Mouse (Mus musculus): ENCODE results near the gene Lrrc27. TPM values are rescaled to one million over a fixed set of nuclear protein-coding genes. Genes with fewer than 3 reads are reported as not detected.

The Lrrc27 gene
- 5.4 TPM for polyA plus RNA-seq (2012; fragmentation: generic; extraction: Trizol)
- long read RNA-seq, experiment 1, partial matches to known transcripts = 3 of 8 reads
- long read RNA-seq, experiment 1, other reads (novel, unspliced or antisense) = 5 of 8 reads
- long read RNA-seq, experiment 2, partial matches to known transcripts = 6 of 10 reads
- long read RNA-seq, experiment 2, other reads (novel, unspliced or antisense) = 3 of 10 reads

DNA sequence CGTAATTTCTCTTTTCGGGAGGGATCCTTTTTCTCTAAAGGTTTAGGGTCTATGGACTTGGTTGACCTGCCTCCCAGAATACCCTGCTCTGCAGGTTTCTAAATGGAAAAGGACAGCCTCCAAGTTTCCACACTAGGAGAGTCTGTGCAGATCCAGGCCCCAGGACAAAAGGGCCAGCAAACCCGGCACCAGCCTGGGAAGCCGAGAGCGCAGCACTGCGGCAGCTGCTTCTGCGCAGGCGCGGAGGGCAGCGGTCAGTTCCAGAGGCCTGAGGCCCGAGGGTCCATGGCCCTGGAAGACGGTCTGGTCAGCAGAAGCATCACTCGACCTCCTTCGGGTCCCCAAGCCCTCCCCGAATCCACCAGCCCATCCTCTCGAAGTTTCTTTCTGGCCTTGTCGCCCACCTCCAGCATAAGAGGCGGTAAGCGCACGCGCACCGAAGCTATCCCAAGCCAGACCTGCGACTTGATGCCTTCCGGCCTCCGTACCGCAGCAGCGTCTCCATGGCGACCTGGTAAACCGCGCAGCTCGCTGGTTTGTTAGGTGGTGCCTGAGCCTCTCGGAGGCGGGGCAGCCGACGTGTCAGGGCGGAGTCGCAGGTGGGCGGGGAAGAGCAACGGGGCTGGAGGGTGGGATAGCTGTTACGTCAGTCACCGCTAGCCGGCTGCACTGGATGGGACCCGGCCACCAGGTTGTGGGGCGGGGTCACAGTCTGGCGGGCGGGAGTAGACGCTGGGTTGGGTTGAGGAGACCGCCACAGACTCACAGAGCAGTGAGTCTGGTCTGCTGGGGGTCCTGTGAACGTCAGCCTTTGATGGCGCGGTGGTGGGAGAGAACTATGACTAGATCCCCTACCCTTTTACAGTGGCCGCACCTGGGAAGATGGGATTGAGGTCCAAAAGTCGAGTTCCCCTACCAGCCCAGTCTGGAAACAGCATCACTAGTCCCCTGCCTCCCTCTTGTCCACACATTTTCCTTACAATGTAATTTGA lies at the start of gene Lrrc27, which contains the start of gene Stk32c:
Lrrc27 (plus strand) TSS at position 235 of the 992 bp plus-strand sequence.
Stk32c (minus strand) TSS at position 554 of the 992 bp plus-strand sequence.
- Histone ChIP-seq H3K4me3 (ENCODE audit: insufficient read depth, poor library complexity, severe bottlenecking) (peak within 1 kb of the TSS; percentile 36), H3K79me3 (ENCODE audit: low read depth) (no peaks in the 10 kb centered on the region), H3K36me3 (ENCODE audit: control insufficient read depth, insufficient read depth) (no peaks in the 10 kb centered on the region), H3K27me3 (ENCODE audit: control insufficient read depth, insufficient read depth, insufficient read length) (no peaks in the 10 kb centered on the region), H3ac (ENCODE audit: control insufficient read depth, insufficient read length, low read depth) (peak within 1 kb of the TSS; percentile 76), H3K79me2 (ENCODE audit: control insufficient read depth, insufficient read depth) (no peaks in the 10 kb centered on the region)
- no peak for TF ChIP-seq MYOG (IDR thresholded peaks at IDR 0.05; ENCODE audit: control insufficient read depth, extremely low read depth, insufficient read length)
- peak; percentile 46 for TF ChIP-seq MAX (IDR thresholded peaks at IDR 0.05)

- Histone ChIP-seq H3K4me3 (ENCODE audit: insufficient read depth, poor library complexity, severe bottlenecking) (no peak overlapping the region), H3K27me3 (ENCODE audit: control insufficient read depth, insufficient read depth, insufficient read length) (no peaks in the 10 kb centered on the region), H3K36me3 (ENCODE audit: control insufficient read depth, insufficient read depth) (no peaks in the 10 kb centered on the region), H3ac (ENCODE audit: control insufficient read depth, insufficient read length, low read depth) (no peak overlapping the region), H3K79me2 (ENCODE audit: control insufficient read depth, insufficient read depth) (no peaks in the 10 kb centered on the region), H3K79me3 (ENCODE audit: low read depth) (no peaks in the 10 kb centered on the region)
- no peak for TF ChIP-seq MAX (IDR thresholded peaks at IDR 0.05)
- TF ChIP-seq MYOG (IDR thresholded peaks at IDR 0.05; ENCODE audit: control insufficient read depth, extremely low read depth, insufficient read length) = no peak
- TF ChIP-seq CTCF (IDR thresholded peaks at IDR 0.05; ENCODE audit: control insufficient read depth, insufficient read depth, insufficient read length) = no peak
- no peak for TF ChIP-seq FOSL1 (IDR thresholded peaks at IDR 0.05; ENCODE audit: insufficient read depth, low read length, poor library complexity, severe bottlenecking)
- no peak for TF ChIP-seq USF1 (IDR thresholded peaks at IDR 0.05; ENCODE audit: low read depth)
- TF ChIP-seq MYOD1 (IDR thresholded peaks at IDR 0.05; ENCODE audit: control insufficient read depth, insufficient read length, low read depth) = no peak
- TF ChIP-seq CEBPB (IDR thresholded peaks at IDR 0.05; ENCODE audit: low read depth) = no peak
Measured at GRCm38 (mm10) chr7:139164410-139164809, 48.4 kb upstream of the Lrrc27 start.

DNA sequence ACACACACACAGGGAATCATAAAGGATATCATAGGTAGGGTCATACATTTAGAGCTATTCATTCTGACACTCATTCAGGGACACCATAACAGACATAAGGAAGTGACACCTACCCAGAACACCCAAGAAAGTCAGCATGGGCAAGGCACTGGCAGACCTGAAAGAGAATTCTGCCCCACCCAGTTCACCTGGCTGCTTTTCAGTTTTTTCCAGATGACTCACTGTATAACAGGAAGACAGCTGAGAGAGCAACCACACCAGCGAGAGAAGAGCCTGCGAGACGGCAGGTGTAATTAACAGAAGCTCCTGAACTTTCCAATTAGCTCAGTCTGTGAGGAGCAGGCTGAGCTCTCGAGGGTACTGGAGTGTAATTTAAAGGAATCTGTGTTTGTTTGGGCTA lies 43.6 kb upstream of the Lrrc27 start:
- Histone ChIP-seq H3ac (ENCODE audit: control insufficient read depth, insufficient read length, low read depth) (no peak overlapping the region), H3K79me3 (ENCODE audit: low read depth) (no peaks in the 10 kb centered on the region), H3K79me2 (ENCODE audit: control insufficient read depth, insufficient read depth) (no peaks in the 10 kb centered on the region), H3K27me3 (ENCODE audit: control insufficient read depth, insufficient read depth, insufficient read length) (peaks cover 6% of the 10 kb centered on the region), H3K36me3 (ENCODE audit: control insufficient read depth, insufficient read depth) (no peaks in the 10 kb centered on the region), H3K4me3 (ENCODE audit: insufficient read depth, poor library complexity, severe bottlenecking) (no peak overlapping the region)
- TF ChIP-seq USF1 (IDR thresholded peaks at IDR 0.05; ENCODE audit: low read depth) (no peak), MYOG (IDR thresholded peaks at IDR 0.05; ENCODE audit: control insufficient read depth, extremely low read depth, insufficient read length) (no peak), MYOD1 (IDR thresholded peaks at IDR 0.05; ENCODE audit: control insufficient read depth, insufficient read length, low read depth) (no peak), MAX (IDR thresholded peaks at IDR 0.05) (no peak), FOSL1 (IDR thresholded peaks at IDR 0.05; ENCODE audit: insufficient read depth, low read length, poor library complexity, severe bottlenecking) (no peak), CTCF (IDR thresholded peaks at IDR 0.05; ENCODE audit: control insufficient read depth, insufficient read depth, insufficient read length) (no peak)

DNA sequence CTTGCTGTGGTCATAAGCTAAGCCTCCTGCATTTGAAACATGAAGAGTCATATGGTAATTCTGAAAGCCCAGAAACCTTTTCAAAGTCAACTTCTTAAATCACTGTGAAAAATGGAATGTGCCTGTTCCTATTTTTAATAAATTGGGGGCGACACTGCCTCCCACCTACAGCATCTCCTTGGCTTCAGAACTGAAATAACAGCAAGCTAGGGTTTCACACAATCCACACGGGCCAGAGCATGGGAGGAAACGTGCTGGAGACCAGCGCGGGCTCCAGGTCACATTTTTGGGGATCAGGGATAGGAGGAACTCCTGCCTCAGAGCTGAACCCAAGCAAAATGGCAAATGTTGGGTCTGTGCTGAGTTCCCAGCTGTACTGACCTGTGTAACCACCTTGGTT lies 33.5 kb upstream of the Lrrc27 start:
- no peaks in the 10 kb centered on the region for H3K79me2 ChIP-seq (ENCODE audit: control insufficient read depth, insufficient read depth)
- H3K4me3 ChIP-seq (ENCODE audit: insufficient read depth, poor library complexity, severe bottlenecking) = no peak overlapping the region
- TF ChIP-seq CTCF (IDR thresholded peaks at IDR 0.05; ENCODE audit: control insufficient read depth, insufficient read depth, insufficient read length) = no peak
- no peak for TF ChIP-seq USF1 (IDR thresholded peaks at IDR 0.05; ENCODE audit: low read depth)
- no peak for TF ChIP-seq CEBPB (IDR thresholded peaks at IDR 0.05; ENCODE audit: low read depth)
- TF ChIP-seq MYOD1 (IDR thresholded peaks at IDR 0.05; ENCODE audit: control insufficient read depth, insufficient read length, low read depth) = no peak
- TF ChIP-seq MAX (IDR thresholded peaks at IDR 0.05) = no peak
- no peak for TF ChIP-seq MYOG (IDR thresholded peaks at IDR 0.05; ENCODE audit: control insufficient read depth, extremely low read depth, insufficient read length)
- no peak for TF ChIP-seq FOSL1 (IDR thresholded peaks at IDR 0.05; ENCODE audit: insufficient read depth, low read length, poor library complexity, severe bottlenecking)
- no peaks in the 10 kb centered on the region for H3K36me3 ChIP-seq (ENCODE audit: control insufficient read depth, insufficient read depth)
- peaks cover 5% of the 10 kb centered on the region for H3K27me3 ChIP-seq (ENCODE audit: control insufficient read depth, insufficient read depth, insufficient read length)
- H3K79me3 ChIP-seq (ENCODE audit: low read depth) = no peaks in the 10 kb centered on the region
- no peak overlapping the region for H3ac ChIP-seq (ENCODE audit: control insufficient read depth, insufficient read length, low read depth)

DNA sequence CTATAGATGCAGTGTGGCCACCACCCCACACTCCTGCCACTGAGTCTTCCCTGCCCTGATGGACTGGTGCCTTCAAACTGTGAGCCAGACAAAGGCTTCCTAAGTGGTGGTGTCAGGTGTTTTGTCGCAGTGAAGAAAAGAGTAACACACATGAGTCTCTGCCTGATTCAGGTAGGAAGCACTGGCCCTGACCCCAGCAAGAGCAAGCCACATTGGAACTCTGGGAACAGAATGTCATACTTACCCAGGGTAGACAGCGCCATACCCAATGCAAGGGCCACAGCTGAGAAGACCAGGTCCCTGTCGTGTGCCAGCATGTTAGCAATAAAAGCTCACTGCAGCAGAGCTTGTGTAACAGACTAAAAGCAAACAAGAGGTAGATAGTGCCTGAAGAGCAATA lies 32.7 kb upstream of the Lrrc27 start:
- H3K27me3 ChIP-seq (ENCODE audit: control insufficient read depth, insufficient read depth, insufficient read length) = no peaks in the 10 kb centered on the region
- H3K4me3 ChIP-seq (ENCODE audit: insufficient read depth, poor library complexity, severe bottlenecking) = no peak overlapping the region
- H3K36me3 ChIP-seq (ENCODE audit: control insufficient read depth, insufficient read depth) = no peaks in the 10 kb centered on the region
- no peak overlapping the region for H3ac ChIP-seq (ENCODE audit: control insufficient read depth, insufficient read length, low read depth)
- no peaks in the 10 kb centered on the region for H3K79me3 ChIP-seq (ENCODE audit: low read depth)
- no peak for TF ChIP-seq MYOG (IDR thresholded peaks at IDR 0.05; ENCODE audit: control insufficient read depth, extremely low read depth, insufficient read length)
- H3K79me2 ChIP-seq (ENCODE audit: control insufficient read depth, insufficient read depth) = no peaks in the 10 kb centered on the region
